Mouse (Mus musculus) gastrocnemius, adult 8-10 months (tissue): ENCODE measurements at regions not wholly inside any gene's neighbourhood (a gene's known extent, or its start where the extent isn't known, plus 50 kb on each side); places are given as distances from the start of the nearest gene placed in this dataset.

Experiments used
- DNase-seq, 2 experiments: peaks; one replicate each; pipeline ENCODE4 v3.0.0; 2022; ENCODE audit warnings: low spot score in 2 of 2

DNA sequence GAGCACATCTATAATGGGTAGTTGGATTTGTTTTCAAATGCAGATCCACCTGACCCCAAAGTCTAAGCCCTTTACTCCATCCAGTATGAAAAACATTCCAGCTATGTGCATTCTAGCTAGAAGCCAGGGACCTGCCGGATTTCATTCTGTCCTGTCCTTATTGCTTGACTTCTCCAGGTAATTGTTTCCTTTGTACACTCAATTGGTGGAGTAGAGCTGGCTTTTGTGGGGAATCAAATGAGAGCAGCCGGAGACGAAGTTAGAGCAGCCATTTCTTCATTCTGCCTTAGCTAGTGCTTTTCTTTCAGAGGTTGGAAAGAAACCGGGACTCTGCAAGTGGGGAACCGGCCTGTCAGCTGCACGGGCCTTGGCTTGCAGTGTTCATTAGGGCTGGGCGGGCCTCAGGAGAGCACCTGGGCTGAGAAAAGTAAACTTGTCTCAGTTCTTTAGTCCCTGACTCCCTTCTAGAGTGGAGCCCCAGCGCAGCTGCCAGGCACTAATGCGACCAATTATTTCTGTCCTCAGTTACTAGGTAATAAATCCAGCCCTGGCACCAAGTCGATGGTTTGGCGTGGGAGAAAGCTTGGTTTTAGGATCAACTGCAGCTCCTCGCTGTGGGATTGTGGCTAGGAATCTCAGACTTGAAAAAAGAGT lies 81.1 kb upstream of the Fggy start:
- peak in 1 of 2 experiments; percentile 55 for DNase-seq

DNA sequence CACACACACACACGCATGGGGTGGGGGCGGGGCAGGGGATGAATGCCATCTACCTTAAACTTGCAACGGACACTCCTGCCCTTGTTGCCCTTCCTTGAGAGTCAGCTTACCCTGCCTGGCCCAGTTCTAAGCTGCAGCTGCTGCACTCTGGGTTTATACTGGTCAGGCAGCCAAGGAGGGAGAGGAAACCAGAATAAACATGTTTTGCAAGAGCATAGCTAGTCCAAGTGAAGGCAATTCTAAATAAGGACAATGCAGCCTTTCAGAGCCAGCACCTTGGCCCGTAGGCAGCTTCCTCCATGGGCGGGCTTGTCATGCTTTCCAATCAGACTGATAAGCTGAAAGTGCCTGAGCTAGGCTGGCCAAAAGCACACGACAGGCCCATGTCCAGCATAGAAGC lies 73.7 kb upstream of the Fggy start:
- peak; percentile 71 to 76 for DNase-seq

DNA sequence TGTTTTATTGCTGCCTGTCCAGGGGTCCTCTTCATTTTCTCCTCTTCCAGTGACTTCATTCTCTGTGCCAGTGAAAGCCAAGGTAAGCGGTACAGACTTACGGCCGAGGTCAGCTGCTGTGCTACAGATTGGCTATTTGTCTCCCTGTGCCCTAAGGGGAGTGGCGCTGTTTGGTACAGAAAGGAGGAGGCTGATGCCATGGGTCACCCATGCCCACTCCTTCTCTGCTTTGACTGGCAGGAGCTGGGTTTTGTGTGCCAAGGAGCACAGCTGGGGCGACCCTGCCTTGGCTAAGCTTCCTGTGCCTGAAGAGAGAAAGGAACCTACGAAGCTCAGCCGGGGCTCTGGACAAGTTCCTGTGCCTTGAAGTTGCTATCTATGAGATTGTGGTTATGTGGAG lies 70.0 kb upstream of the Fggy start:
- no peak for DNase-seq

DNA sequence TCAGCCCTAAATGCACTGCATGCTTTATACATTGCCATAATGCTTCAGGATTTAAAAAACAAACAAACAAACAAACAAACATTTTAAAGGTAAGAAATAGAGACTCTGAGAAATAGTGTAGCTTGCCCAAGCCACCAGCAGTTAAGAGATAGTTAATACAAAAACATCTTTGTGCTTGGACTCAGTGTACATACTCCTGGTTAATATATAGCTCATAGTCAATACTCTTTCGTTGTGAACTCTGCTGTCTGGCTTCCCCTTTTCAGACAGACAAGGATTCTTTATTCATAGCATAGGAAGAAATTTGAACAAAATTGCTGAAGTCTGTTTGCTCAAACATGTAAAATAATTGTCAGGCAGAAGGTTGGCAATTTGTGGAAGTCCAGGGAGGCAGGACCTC lies 69.3 kb upstream of the Fggy start:
- DNase-seq, result no peak

DNA sequence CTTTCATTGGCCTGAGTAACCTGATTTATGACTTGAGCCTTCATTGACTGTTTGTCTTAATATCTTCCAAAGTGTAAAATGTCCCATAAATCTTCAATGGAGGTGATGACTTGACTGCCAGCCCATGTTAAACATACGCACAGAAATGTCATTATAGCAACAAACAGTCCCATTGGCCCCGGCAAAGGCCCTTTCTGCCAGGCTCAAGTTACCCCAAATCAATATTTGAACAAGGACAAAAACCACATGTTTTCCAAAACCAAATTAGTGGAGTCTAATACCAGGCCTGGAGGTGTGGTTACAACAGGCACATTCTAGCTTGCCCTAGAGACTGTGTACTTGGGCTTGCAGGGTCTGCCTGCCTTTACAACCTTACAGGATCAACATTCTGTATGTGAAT lies 68.2 kb upstream of the Fggy start:
- DNase-seq, result no peak

DNA sequence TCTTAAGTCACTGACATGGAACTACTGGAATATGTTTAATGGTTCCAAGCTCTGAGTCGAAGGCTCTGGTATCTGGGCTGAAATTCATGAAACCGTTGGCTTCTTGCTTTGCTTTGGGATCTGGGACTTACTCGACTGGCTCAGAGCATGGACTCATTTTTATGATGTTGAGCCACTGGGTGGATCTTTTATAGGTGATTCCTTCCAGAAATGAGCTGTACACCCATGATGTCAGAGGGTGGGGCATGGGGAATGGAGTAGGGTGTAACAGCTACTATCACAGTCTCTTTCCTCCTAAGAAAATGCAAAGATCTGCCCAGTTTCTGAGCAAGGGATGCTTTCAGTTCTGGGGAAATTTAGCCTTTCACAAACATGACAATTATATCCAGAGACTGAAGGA lies 57.0 kb upstream of the Fggy start:
- DNase-seq, result peak; percentile 22 to 37

DNA sequence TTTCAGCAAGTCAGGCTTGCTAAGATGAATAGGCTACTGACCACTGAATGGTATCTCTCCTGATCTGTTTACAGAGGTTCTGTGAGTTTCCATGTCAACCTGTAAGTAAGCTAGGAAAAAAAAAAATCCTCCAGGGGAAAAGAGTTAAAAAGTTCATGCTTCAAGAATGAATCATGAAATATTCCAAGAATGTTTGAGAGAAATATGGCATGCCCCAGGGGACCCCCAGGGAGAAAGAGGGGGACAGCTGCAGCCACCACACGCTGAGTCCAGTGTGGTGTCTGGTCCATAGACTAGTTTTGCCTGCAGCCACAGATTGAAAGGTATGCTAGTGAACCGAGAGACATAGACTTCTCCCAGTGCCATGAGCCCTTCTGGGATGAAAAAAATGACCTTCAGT lies 56.1 kb upstream of the Fggy start:
- no peak for DNase-seq

DNA sequence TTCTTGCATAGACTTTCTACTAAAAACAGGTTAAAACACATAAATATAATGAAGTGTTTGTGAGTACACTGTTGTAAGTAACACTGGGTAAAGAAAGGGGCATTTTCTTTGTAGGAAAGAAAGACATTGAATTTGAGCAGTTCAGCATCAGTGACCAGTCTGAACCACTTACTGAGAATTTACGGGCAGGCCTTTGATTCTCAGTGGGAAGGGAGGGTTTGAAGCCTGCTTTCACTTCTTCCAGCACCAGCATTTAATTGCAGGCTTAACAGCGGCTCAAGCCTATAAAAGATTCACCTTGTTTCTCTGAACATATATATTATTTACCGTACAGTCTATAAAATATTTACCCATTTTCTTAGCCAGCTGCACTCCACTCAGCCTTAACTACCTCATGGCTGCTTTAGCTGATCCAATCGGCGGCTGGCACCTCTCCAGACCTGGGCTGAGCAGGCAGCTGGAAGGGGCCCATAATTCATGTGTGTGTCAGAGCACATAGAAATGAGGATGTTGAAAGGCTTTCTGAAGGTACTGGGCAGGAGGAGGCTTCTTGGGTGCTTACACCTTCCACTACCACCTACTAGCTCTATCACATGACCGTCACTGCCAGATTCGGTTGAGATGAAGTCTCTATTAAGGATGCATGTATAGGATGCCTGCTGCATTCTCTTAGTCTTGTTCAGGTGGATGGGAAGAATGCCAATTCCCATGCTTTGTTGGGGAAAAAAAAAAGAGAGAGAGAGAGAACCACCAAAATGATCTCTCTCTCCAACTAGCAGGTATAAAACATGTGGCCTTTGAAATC lies 50.0 kb upstream of the Fggy start:
- no peak for DNase-seq
